ENCODE assay signal across 10 mouse cellular contexts in the genomic region with DNA sequence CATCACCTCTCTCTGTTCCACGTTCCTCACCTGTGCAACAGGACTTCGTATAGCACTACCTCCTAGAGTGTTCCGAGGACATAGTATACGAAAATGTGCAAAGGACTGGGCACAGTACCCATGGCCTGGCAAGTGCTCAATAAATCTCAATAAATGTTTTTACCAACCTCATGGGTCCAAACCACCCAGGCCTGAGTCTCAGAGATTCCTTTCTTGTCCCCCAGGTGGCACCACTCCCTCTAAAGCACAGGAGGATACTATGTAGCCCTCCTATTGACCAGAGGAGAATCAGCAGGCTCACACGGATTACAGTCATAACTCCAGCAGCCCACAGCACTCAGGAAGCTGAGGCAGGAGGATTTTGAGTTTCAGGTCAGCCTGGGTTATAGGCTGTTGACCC. TPM values are rescaled to one million over a fixed set of nuclear protein-coding genes. Genes with fewer than 3 reads are reported as not detected.
A peak's percentile ranks its signal among the peaks of the same experiment; 100 is the strongest.
DNase-seq lines count a peak whose midpoint lies in the region; ATAC-seq and TF ChIP-seq lines count a peak whose summit lies in the region.
"Had no signal": no experiment of that assay in that cellular context is flagged by ENCODE, and none has a peak within 500 bp of the region (broad histone marks: within the 10 kb centered on the region; RNA-seq: fewer than 3 reads in every experiment).

No protein-coding gene starts in this region.

- H3K4me2 ChIP-seq in forebrain, embryonic 14.5 days (ENCODE audit: low read length), result no peak overlapping the region
- H3K4me2 ChIP-seq in forebrain, embryonic 15.5 days (replicated peaks), result no peak overlapping the region
- no peak overlapping the region for H3K4me2 ChIP-seq in midbrain, postnatal 0 days (ENCODE audit: low read depth, low read length, poor library complexity, severe bottlenecking)
- H3K4me2 ChIP-seq in lung, postnatal 0 days (replicated peaks; ENCODE audit: low read depth, low read length), result no peak overlapping the region
- H3K4me2 ChIP-seq: lung, embryonic 15.5 days had no signal

- H3K27me3 ChIP-seq in forebrain, embryonic 14.5 days (replicated peaks; ENCODE audit: control insufficient read depth, insufficient read depth, low read length), result no peaks in the 10 kb centered on the region
- H3K27me3 ChIP-seq in forebrain, embryonic 15.5 days, result no peaks in the 10 kb centered on the region
- no peaks in the 10 kb centered on the region for H3K27me3 ChIP-seq in midbrain, postnatal 0 days (ENCODE audit: insufficient read depth, low read length)
- no peaks in the 10 kb centered on the region for H3K27me3 ChIP-seq in midbrain, embryonic 10.5 days (ENCODE audit: low read depth, poor library complexity, severe bottlenecking)
- no peaks in the 10 kb centered on the region for H3K27me3 ChIP-seq in lung, postnatal 0 days (replicated peaks; ENCODE audit: insufficient read depth, low read length)
- H3K27me3 ChIP-seq: lung, embryonic 15.5 days had no signal

- no peak for ATAC-seq in forebrain, embryonic 14.5 days
- ATAC-seq in forebrain, embryonic 15.5 days (replicated peaks), result no peak
- no peak for ATAC-seq in midbrain, postnatal 0 days (ENCODE audit: low FRiP score)
- no peak for ATAC-seq in lung, postnatal 0 days

- TF ChIP-seq EP300 in lung, postnatal 0 days (IDR thresholded peaks at IDR 0.05), result no peak

- H3K27ac ChIP-seq in forebrain, embryonic 14.5 days (ENCODE audit: low read depth, low read length), result no peak overlapping the region
- H3K27ac ChIP-seq in forebrain, embryonic 15.5 days (replicated peaks), result no peak overlapping the region
- H3K27ac ChIP-seq in midbrain, postnatal 0 days (ENCODE audit: low read depth, low read length), result no peak overlapping the region
- no peak overlapping the region for H3K27ac ChIP-seq in midbrain, embryonic 10.5 days (replicated peaks)
- H3K27ac ChIP-seq in lung, postnatal 0 days (ENCODE audit: low read length), result no peak overlapping the region
- H3K27ac ChIP-seq: lung, embryonic 15.5 days had no signal

- DNase-seq in forebrain, embryonic 14.5 days (ENCODE audit: low spot score), result peak; percentile 28
- DNase-seq in midbrain, postnatal 0 days (ENCODE audit: low spot score), result peak; percentile 36
- no peak for DNase-seq in midbrain, embryonic 10.5 days (ENCODE audit: low spot score)
- peak; percentile 11 for DNase-seq in adrenal gland, postnatal 25 days
- peak; percentile 43 for DNase-seq in lung, postnatal 0 days (ENCODE audit: low spot score)
- no peak for DNase-seq in urinary bladder, adult 2 months (ENCODE audit: low spot score)
- DNase-seq in neural tube, embryonic 10.5 days (ENCODE audit: extremely low spot score, low spot score), result no peak

- peaks cover 44% of the 10 kb centered on the region for H3K36me3 ChIP-seq in forebrain, embryonic 14.5 days (ENCODE audit: control insufficient read depth, insufficient read depth, low read length)
- H3K36me3 ChIP-seq in forebrain, embryonic 15.5 days, result peaks cover 40% of the 10 kb centered on the region
- H3K36me3 ChIP-seq in midbrain, postnatal 0 days (ENCODE audit: insufficient read depth, low read length), result peaks cover 17% of the 10 kb centered on the region
- H3K36me3 ChIP-seq in midbrain, embryonic 10.5 days, result peaks cover 44% of the 10 kb centered on the region
- H3K36me3 ChIP-seq in lung, postnatal 0 days (ENCODE audit: insufficient read depth, low read length), result no peaks in the 10 kb centered on the region
- H3K36me3 ChIP-seq: lung, embryonic 15.5 days had no signal

- peak; percentile 69 for TF ChIP-seq CTCF in midbrain, postnatal 0 days (IDR thresholded peaks at IDR 0.05)
- peak; percentile 66 for TF ChIP-seq CTCF in lung, postnatal 0 days (IDR thresholded peaks at IDR 0.05)

- no peak overlapping the region for H3K9ac ChIP-seq in forebrain, embryonic 14.5 days (ENCODE audit: low read length)
- no peak overlapping the region for H3K9ac ChIP-seq in forebrain, embryonic 15.5 days (replicated peaks)
- H3K9ac ChIP-seq in midbrain, postnatal 0 days (replicated peaks; ENCODE audit: low read length, poor library complexity, severe bottlenecking), result no peak overlapping the region
- no peak overlapping the region for H3K9ac ChIP-seq in lung, postnatal 0 days (replicated peaks; ENCODE audit: low read depth)
- H3K9ac ChIP-seq: lung, embryonic 15.5 days had no signal

- WGBS in forebrain, embryonic 14.5 days, result 80% methylated on average over 5 of the region's 5 CpGs
- WGBS in forebrain, embryonic 15.5 days, result 78% methylated on average over 5 of the region's 5 CpGs
- 83% methylated on average over 5 of the region's 5 CpGs for WGBS in midbrain, postnatal 0 days
- whole genome bisulfite sequencing in midbrain, embryonic 10.5 days, result 87% methylated on average over 5 of the region's 5 CpGs
- WGBS in lung, postnatal 0 days, result 75% methylated on average over 5 of the region's 5 CpGs

- H3K4me3 ChIP-seq in forebrain, embryonic 14.5 days (ENCODE audit: low read depth, low read length), result no peak overlapping the region
- H3K4me3 ChIP-seq in forebrain, embryonic 15.5 days, result no peak overlapping the region
- H3K4me3 ChIP-seq in midbrain, postnatal 0 days (ENCODE audit: low read depth, low read length), result no peak overlapping the region
- no peak overlapping the region for H3K4me3 ChIP-seq in midbrain, embryonic 10.5 days
- H3K4me3 ChIP-seq in lung, postnatal 0 days (ENCODE audit: low read depth, low read length), result no peak overlapping the region
- H3K4me3 ChIP-seq: lung, embryonic 15.5 days had no signal

- H3K9me3 ChIP-seq in forebrain, embryonic 14.5 days (replicated peaks; ENCODE audit: control insufficient read depth, low read length), result no peaks in the 10 kb centered on the region
- no peaks in the 10 kb centered on the region for H3K9me3 ChIP-seq in forebrain, embryonic 15.5 days
- no peaks in the 10 kb centered on the region for H3K9me3 ChIP-seq in midbrain, postnatal 0 days (ENCODE audit: low read length)
- no peaks in the 10 kb centered on the region for H3K9me3 ChIP-seq in midbrain, embryonic 10.5 days (replicated peaks)
- H3K9me3 ChIP-seq in lung, postnatal 0 days (ENCODE audit: low read length), result no peaks in the 10 kb centered on the region
- H3K9me3 ChIP-seq: lung, embryonic 15.5 days had no signal

- no peaks in the 10 kb centered on the region for H3K4me1 ChIP-seq in forebrain, embryonic 14.5 days (ENCODE audit: control insufficient read depth, insufficient read depth, low read length)
- no peaks in the 10 kb centered on the region for H3K4me1 ChIP-seq in forebrain, embryonic 15.5 days
- no peaks in the 10 kb centered on the region for H3K4me1 ChIP-seq in midbrain, postnatal 0 days (ENCODE audit: insufficient read depth, low read length)
- H3K4me1 ChIP-seq in midbrain, embryonic 10.5 days, result peaks cover 15% of the 10 kb centered on the region
- no peaks in the 10 kb centered on the region for H3K4me1 ChIP-seq in lung, postnatal 0 days (ENCODE audit: insufficient read depth, low read depth, low read length)

RNA-seq across cellular contexts. Expression of a gene that starts 4.9 kb away (rescaled TPM):
- 21.6 and 22.4 TPM in 2 replicates for polyA plus RNA-seq in forebrain, embryonic 14.5 days (2014; fragmentation: Nextera tagmentation; extraction: Ambion mirVana)
- polyA plus RNA-seq in forebrain, embryonic 15.5 days (2015; fragmentation: Nextera tagmentation; extraction: Ambion mirVana), result 23.9 and 25.0 TPM in 2 replicates
- total RNA-seq in midbrain, postnatal 0 days (2014; rRNA removed), result 152 and 156 TPM in 2 replicates
- 28.1 and 31.7 TPM in 2 replicates for polyA plus RNA-seq in midbrain, postnatal 0 days (2015; fragmentation: Nextera tagmentation; extraction: Ambion mirVana)
- 13.1 and 13.8 TPM in 2 replicates for polyA plus RNA-seq in midbrain, embryonic 10.5 days (2016; fragmentation: Nextera tagmentation; extraction: Ambion mirVana)
- 221 and 247 TPM in 2 replicates for total RNA-seq in adrenal gland, postnatal 25 days (2021)
- 33.1 and 33.7 TPM in 2 replicates for polyA plus RNA-seq in lung, postnatal 0 days (2015; fragmentation: Nextera tagmentation; extraction: Ambion mirVana)
- 260 and 272 TPM in 2 replicates for polyA plus RNA-seq in urinary bladder, adult 2 months (2012; rRNA removed)

RNA-seq across cellular contexts. Expression of a gene that starts 33.4 kb away (rescaled TPM):
- 0.65 TPM in 1 of 2 replicates, not detected in the other for polyA plus RNA-seq in forebrain, embryonic 14.5 days (2014; fragmentation: Nextera tagmentation; extraction: Ambion mirVana)
- polyA plus RNA-seq in forebrain, embryonic 15.5 days (2015; fragmentation: Nextera tagmentation; extraction: Ambion mirVana), result 0.45 and 0.89 TPM in 2 replicates
- not detected in 2 replicates for total RNA-seq in midbrain, postnatal 0 days (2014; rRNA removed)
- polyA plus RNA-seq in midbrain, postnatal 0 days (2015; fragmentation: Nextera tagmentation; extraction: Ambion mirVana), result 0.35 TPM in 1 of 2 replicates, not detected in the other
- 0.30 TPM in 1 of 2 replicates, not detected in the other for polyA plus RNA-seq in midbrain, embryonic 10.5 days (2016; fragmentation: Nextera tagmentation; extraction: Ambion mirVana)
- total RNA-seq in adrenal gland, postnatal 25 days (2021), result 1.2 TPM in 1 of 2 replicates, not detected in the other
- polyA plus RNA-seq in lung, postnatal 0 days (2015; fragmentation: Nextera tagmentation; extraction: Ambion mirVana), result 0.40 and 0.61 TPM in 2 replicates
- polyA plus RNA-seq in urinary bladder, adult 2 months (2012; rRNA removed), result 0.43 and 0.49 TPM in 2 replicates
- polyA plus RNA-seq: lung, embryonic 15.5 days; stomach, embryonic 14.5 days had no signal

RNA-seq across cellular contexts. Expression of a gene that starts 33.5 kb away (rescaled TPM):
- polyA plus RNA-seq in forebrain, embryonic 14.5 days (2014; fragmentation: Nextera tagmentation; extraction: Ambion mirVana), result 2.2 and 2.4 TPM in 2 replicates
- 2.7 and 3.6 TPM in 2 replicates for polyA plus RNA-seq in forebrain, embryonic 15.5 days (2015; fragmentation: Nextera tagmentation; extraction: Ambion mirVana)
- total RNA-seq in midbrain, postnatal 0 days (2014; rRNA removed), result 7.7 and 10.4 TPM in 2 replicates
- 1.2 and 1.5 TPM in 2 replicates for polyA plus RNA-seq in midbrain, postnatal 0 days (2015; fragmentation: Nextera tagmentation; extraction: Ambion mirVana)
- 0.92 and 1.1 TPM in 2 replicates for polyA plus RNA-seq in midbrain, embryonic 10.5 days (2016; fragmentation: Nextera tagmentation; extraction: Ambion mirVana)
- 3.3 and 3.6 TPM in 2 replicates for total RNA-seq in adrenal gland, postnatal 25 days (2021)
- 0.76 and 1.0 TPM in 2 replicates for polyA plus RNA-seq in lung, postnatal 0 days (2015; fragmentation: Nextera tagmentation; extraction: Ambion mirVana)
- polyA plus RNA-seq in urinary bladder, adult 2 months (2012; rRNA removed), result 3.6 and 3.7 TPM in 2 replicates

RNA-seq across cellular contexts. Expression of a gene that starts 43.1 kb away (rescaled TPM):
- polyA plus RNA-seq in forebrain, embryonic 14.5 days (2014; fragmentation: Nextera tagmentation; extraction: Ambion mirVana), result 14.8 and 15.2 TPM in 2 replicates
- 13.4 and 14.1 TPM in 2 replicates for polyA plus RNA-seq in forebrain, embryonic 15.5 days (2015; fragmentation: Nextera tagmentation; extraction: Ambion mirVana)
- total RNA-seq in midbrain, postnatal 0 days (2014; rRNA removed), result 16.1 and 21.6 TPM in 2 replicates
- 17.8 and 21.1 TPM in 2 replicates for polyA plus RNA-seq in midbrain, postnatal 0 days (2015; fragmentation: Nextera tagmentation; extraction: Ambion mirVana)
- 13.2 and 13.9 TPM in 2 replicates for polyA plus RNA-seq in midbrain, embryonic 10.5 days (2016; fragmentation: Nextera tagmentation; extraction: Ambion mirVana)
- 32.7 and 34.3 TPM in 2 replicates for total RNA-seq in adrenal gland, postnatal 25 days (2021)
- polyA plus RNA-seq in lung, postnatal 0 days (2015; fragmentation: Nextera tagmentation; extraction: Ambion mirVana), result 29.0 and 33.5 TPM in 2 replicates
- polyA plus RNA-seq in urinary bladder, adult 2 months (2012; rRNA removed), result 34.3 and 37.0 TPM in 2 replicates

Comparison
In these comparisons a context has a peak if more than half of its experiments do, and no peak if none do; other contexts are left out.
1. DNase-seq: peak in forebrain, embryonic 14.5 days (single experiment), midbrain, postnatal 0 days (single experiment), adrenal gland, postnatal 25 days (single experiment) and lung, postnatal 0 days (single experiment); none in midbrain, embryonic 10.5 days (single experiment), urinary bladder, adult 2 months (single experiment) and neural tube, embryonic 10.5 days (single experiment).